Mouse (Mus musculus): Measurements from ENCODE around the gene Safb2.

DNA sequence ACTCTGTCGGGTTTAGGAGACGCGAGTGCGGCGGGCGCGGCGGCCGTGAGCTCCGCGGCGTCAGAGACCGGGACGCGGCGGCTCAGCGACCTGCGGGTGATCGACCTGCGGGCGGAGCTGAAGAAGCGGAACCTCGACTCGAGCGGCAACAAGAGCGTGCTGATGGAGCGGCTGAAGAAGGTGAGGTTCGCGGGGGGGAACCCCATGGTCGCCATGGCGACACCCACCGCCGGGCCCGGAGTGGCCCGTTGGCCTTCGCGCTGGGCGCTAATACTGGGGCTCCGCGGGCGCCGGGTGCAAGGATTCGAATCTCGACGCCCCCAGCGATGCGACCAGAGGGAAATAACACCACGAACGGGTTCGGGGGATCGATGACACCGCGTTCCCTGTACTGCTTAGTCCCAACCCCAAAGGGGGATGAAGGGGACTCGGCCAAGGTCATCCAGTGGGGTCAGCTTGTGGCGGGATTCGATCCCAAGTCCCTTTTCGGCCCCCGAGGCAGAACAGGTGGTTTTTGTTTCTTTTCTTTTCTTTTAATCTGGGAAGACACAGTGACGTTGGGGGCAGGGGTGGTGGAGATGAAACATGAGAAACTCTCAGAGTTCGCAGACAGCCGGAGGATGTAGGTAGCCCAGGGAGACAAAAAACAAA is 911 bp upstream of the Safb2 start:
- TF ChIP-seq CTCF (IDR thresholded peaks at IDR 0.05; ENCODE audit: control insufficient read depth, insufficient read depth, low read length) (no peak), POLR2A (IDR thresholded peaks at IDR 0.05; ENCODE audit: borderline replicate concordance, control insufficient read depth, low read depth, low read length) (no peak)

Measured in bone marrow, adult 2 months (tissue).